8 mouse cellular contexts compared by ENCODE assay signal in genomic region chr5:67306698-67307521, GRCm38 (mm10). TPM values are rescaled to one million over a fixed set of nuclear protein-coding genes. Genes with fewer than 3 reads are reported as not detected.
DNase-seq lines count a peak whose midpoint lies in the region; ATAC-seq and TF ChIP-seq lines count a peak whose summit lies in the region.

Gene Slc30a9 (plus strand): TSS chr5:67306955.

- no peak for TF ChIP-seq CTCF in bone marrow, adult 2 months (IDR thresholded peaks at IDR 0.05; ENCODE audit: control insufficient read depth, insufficient read depth, low read length)

- H3K9me3 ChIP-seq in embryonic facial prominence, embryonic 15.5 days (replicated peaks): no peaks in the 10 kb centered on the region
- no peaks in the 10 kb centered on the region for H3K9me3 ChIP-seq in kidney, embryonic 14.5 days (ENCODE audit: control insufficient read depth, low read length)
- H3K9me3 ChIP-seq in limb, embryonic 15.5 days: no peaks in the 10 kb centered on the region

- no peaks in the 10 kb centered on the region for H3K36me3 ChIP-seq in embryonic facial prominence, embryonic 15.5 days
- H3K36me3 ChIP-seq in kidney, embryonic 14.5 days (ENCODE audit: control insufficient read depth, insufficient read depth, low read length): no peaks in the 10 kb centered on the region
- H3K36me3 ChIP-seq in limb, embryonic 15.5 days: peaks cover 8% of the 10 kb centered on the region; the same call in 1 of the 2 replicates

- H3K4me3 ChIP-seq in bone marrow, adult 2 months (replicated peaks; ENCODE audit: control insufficient read depth, low read depth, low read length): peak within 1 kb of the TSS; percentile 87
- H3K4me3 ChIP-seq in embryonic facial prominence, embryonic 15.5 days (replicated peaks): peak within 1 kb of the TSS; percentile 100
- H3K4me3 ChIP-seq in kidney, embryonic 14.5 days (ENCODE audit: low read length): peak within 1 kb of the TSS; percentile 71
- H3K4me3 ChIP-seq in limb, embryonic 15.5 days: peak within 1 kb of the TSS; percentile 100

- no peaks in the 10 kb centered on the region for H3K27me3 ChIP-seq in embryonic facial prominence, embryonic 15.5 days
- no peaks in the 10 kb centered on the region for H3K27me3 ChIP-seq in kidney, embryonic 14.5 days (ENCODE audit: control insufficient read depth, insufficient read depth, low read length)
- no peaks in the 10 kb centered on the region for H3K27me3 ChIP-seq in limb, embryonic 15.5 days

- under 1% methylated on average over 83 of the region's 83 CpGs for WGBS in bone marrow, adult 2 months
- under 1% methylated on average over 83 of the region's 83 CpGs for WGBS in embryonic facial prominence, embryonic 15.5 days
- under 1% methylated on average over 68 of the region's 83 CpGs for WGBS in kidney, embryonic 14.5 days
- WGBS in limb, embryonic 15.5 days: under 1% methylated on average over 81 of the region's 83 CpGs

- H3K9ac ChIP-seq in embryonic facial prominence, embryonic 15.5 days: peak within 1 kb of the TSS; percentile 89
- H3K9ac ChIP-seq in kidney, embryonic 14.5 days (ENCODE audit: low read depth, low read length): peak within 1 kb of the TSS; percentile 93
- peak within 1 kb of the TSS; percentile 89 for H3K9ac ChIP-seq in limb, embryonic 15.5 days

- peak; percentile 91 for DNase-seq in 416B (ENCODE audit: low read depth)
- DNase-seq in heart, adult 9 months (ENCODE audit: low spot score in 2 of 2): peak; percentile 90
- DNase-seq in monocyte, adult 2 months (ENCODE audit: low read depth in 1 of 2, low spot score in 2 of 2): peak; percentile 57 to 86
- peak; percentile 88 to 89 for DNase-seq in spleen, postnatal 36 days (ENCODE audit: low spot score in 2 of 2)

- peak; percentile 94 for TF ChIP-seq POLR2A in bone marrow, adult 2 months (IDR thresholded peaks at IDR 0.05; ENCODE audit: borderline replicate concordance, control insufficient read depth, low read depth, low read length)

- peak within 1 kb of the TSS; percentile 62 for H3K4me2 ChIP-seq in embryonic facial prominence, embryonic 15.5 days (replicated peaks)
- peak within 1 kb of the TSS; percentile 80 for H3K4me2 ChIP-seq in kidney, embryonic 14.5 days (replicated peaks; ENCODE audit: low read depth, low read length)
- H3K4me2 ChIP-seq in limb, embryonic 15.5 days: peak within 1 kb of the TSS; percentile 53

- H3K4me1 ChIP-seq in bone marrow, adult 2 months (ENCODE audit: control insufficient read depth, insufficient read depth, low read length): no peaks in the 10 kb centered on the region; the same call in 1 of the 2 replicates
- H3K4me1 ChIP-seq in embryonic facial prominence, embryonic 15.5 days: peaks cover 8% of the 10 kb centered on the region
- 0 out of 2 replicates have a peak, but pooled peaks cover 6% of the 10 kb centered on the region for H3K4me1 ChIP-seq in kidney, embryonic 14.5 days (ENCODE audit: control insufficient read depth, insufficient read depth, low read length)
- peaks cover 6% of the 10 kb centered on the region for H3K4me1 ChIP-seq in limb, embryonic 15.5 days

- peak; percentile 94 for ATAC-seq in embryonic facial prominence, embryonic 15.5 days (ENCODE audit: insufficient number of reproducible peaks, low FRiP score, low TSS enrichment, low read depth)
- ATAC-seq in kidney, embryonic 14.5 days (ENCODE audit: low FRiP score, low TSS enrichment): peak; percentile 98
- ATAC-seq in limb, embryonic 15.5 days (ENCODE audit: insufficient number of reproducible peaks, low FRiP score, low TSS enrichment, low read depth): peak; percentile 93

- H3K27ac ChIP-seq in bone marrow, adult 2 months (ENCODE audit: control insufficient read depth, insufficient read depth, low read depth, low read length, poor library complexity): peak within 1 kb of the TSS; percentile 94
- peak within 1 kb of the TSS; percentile 72 for H3K27ac ChIP-seq in embryonic facial prominence, embryonic 15.5 days (replicated peaks)
- H3K27ac ChIP-seq in kidney, embryonic 14.5 days (ENCODE audit: low read depth, low read length): peak within 1 kb of the TSS; percentile 24
- peak within 1 kb of the TSS; percentile 65 for H3K27ac ChIP-seq in limb, embryonic 15.5 days

RNA-seq across cellular contexts. Expression of gene Slc30a9, which starts in this region (rescaled TPM):
- polyA plus RNA-seq in bone marrow, adult 2 months (2011; ENCODE audit: insufficient read depth, insufficient read length, low replicate concordance, missing spikeins): 48.7 and 55.8 TPM in 2 replicates
- polyA plus RNA-seq in embryonic facial prominence, embryonic 15.5 days (2015; fragmentation: Nextera tagmentation; extraction: Ambion mirVana): 86.9 and 95.6 TPM in 2 replicates
- 125 and 128 TPM in 2 replicates for polyA plus RNA-seq in kidney, embryonic 14.5 days (2014; fragmentation: Nextera tagmentation; extraction: Ambion mirVana)
- polyA plus RNA-seq in limb, embryonic 15.5 days (2015; fragmentation: Nextera tagmentation; extraction: Ambion mirVana): 91.4 and 93.2 TPM in 2 replicates

Comparison
In these comparisons a context has a peak if more than half of its experiments do, and no peak if none do; other contexts are left out.
1. Peak in every context shown above with its lines: DNase-seq, ATAC-seq, H3K4me3 ChIP-seq and H3K27ac ChIP-seq.
2. H3K27ac ChIP-seq: peak in every context shown above with its lines; median percentile 94 in bone marrow, adult 2 months; 72 in embryonic facial prominence, embryonic 15.5 days; 65 in limb, embryonic 15.5 days; 24 in kidney, embryonic 14.5 days.